Mouse (Mus musculus): Measurements from ENCODE around the gene Scarf1.

DNA sequence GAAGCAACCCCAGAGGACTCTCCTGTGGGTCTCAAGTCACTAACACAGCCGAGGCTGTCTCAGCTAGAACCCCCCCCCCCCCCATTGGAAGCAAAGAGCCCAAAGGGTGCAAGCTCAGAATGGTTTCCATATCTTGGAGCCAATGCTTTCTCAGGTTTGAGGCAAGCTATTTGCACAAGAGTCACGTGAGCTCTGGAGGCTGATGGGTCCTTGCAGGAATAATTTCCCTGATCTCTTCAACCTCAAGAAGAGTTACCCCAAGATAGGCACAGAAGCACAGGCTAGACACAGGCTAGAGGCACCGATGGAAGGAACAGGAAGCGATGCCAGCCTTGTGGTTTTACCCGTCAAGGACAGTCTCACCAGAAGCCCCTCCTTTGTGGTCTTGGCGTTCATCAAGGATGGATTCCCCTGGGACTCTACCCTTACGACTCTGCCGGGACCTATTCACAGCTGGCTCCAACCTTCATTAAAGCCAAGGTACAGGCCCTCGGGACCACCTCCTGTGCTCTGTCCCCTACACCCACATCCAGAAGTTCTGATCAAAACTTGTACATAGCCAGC lies 62.3 kb downstream of the Scarf1 start:
- TF ChIP-seq MYOD1 (IDR thresholded peaks at IDR 0.05; ENCODE audit: control insufficient read depth, insufficient read length, low read depth) = no peak
- TF ChIP-seq CTCF (IDR thresholded peaks at IDR 0.05; ENCODE audit: control insufficient read depth, insufficient read depth, insufficient read length) = no peak
- TF ChIP-seq MAX (IDR thresholded peaks at IDR 0.05) = no peak
- TF ChIP-seq CEBPB (IDR thresholded peaks at IDR 0.05; ENCODE audit: low read depth) = no peak
- TF ChIP-seq USF1 (IDR thresholded peaks at IDR 0.05; ENCODE audit: low read depth) = peak; percentile 73
- no peak for TF ChIP-seq MYOG (IDR thresholded peaks at IDR 0.05; ENCODE audit: control insufficient read depth, extremely low read depth, insufficient read length)
- TF ChIP-seq FOSL1 (IDR thresholded peaks at IDR 0.05; ENCODE audit: insufficient read depth, low read length, poor library complexity, severe bottlenecking) = no peak
